Mouse (Mus musculus) megakaryocyte-erythroid progenitor cell, adult 5-6 weeks (primary cell): ENCODE results near the gene Map3k21. TPM values are rescaled to one million over a fixed set of nuclear protein-coding genes. Genes with fewer than 3 reads are reported as not detected.

Source experiments
- ATAC-seq: replicated peaks from 2 replicates; pipeline ENCODE4 v1.8.0; 2016; ENCODE audit warnings: mild to moderate bottlenecking, inconsistent platforms; ENCODE audit not compliant: severe bottlenecking, poor library complexity, low FRiP score, low TSS enrichment
- total RNA-seq, 2 experiments: library from RNA; stranded (forward) in 1 of 2; stranded (reverse) in 1 of 2; fragments of 200-1000, 215-1000 nt in 1 of 2; fragments of >200 nt in 1 of 2; fragmentation: Nextera tagmentation in 1 of 2; gene quantifications; 2 replicates each; pipeline ENCODE4 v1.2.3; 2014 to 2017

Gene Map3k21
- total RNA-seq, 2 experiments from 2014 or later = not detected

GRCm38 (mm10) chr8:125959363-125959771 lies 49.1 kb downstream of the Map3k21 start:
- no peak for ATAC-seq

DNA sequence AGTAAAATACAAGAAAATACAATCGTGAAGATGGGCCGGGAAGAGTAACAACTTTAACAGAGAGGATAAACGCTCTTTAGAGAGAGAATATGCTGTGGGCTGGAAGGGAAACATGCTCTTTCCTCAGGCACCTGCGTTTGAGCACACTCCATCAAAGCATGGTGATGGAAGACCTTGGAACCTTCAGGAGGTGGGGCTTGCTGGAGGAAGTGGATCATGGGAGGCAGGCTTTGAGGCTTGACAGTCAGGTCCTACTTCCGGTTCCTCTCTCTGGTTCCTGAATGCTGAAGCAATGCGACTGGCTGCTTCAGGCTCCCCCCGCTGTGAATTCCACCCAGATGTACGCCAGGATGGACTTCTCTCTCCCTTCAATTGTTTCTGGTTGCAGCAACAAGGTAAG lies 49.8 kb downstream of the Map3k21 start:
- no peak for ATAC-seq

GRCm38 (mm10) chr8:125961790-125962189 lies 51.5 kb downstream of the Map3k21 start:
- ATAC-seq = no peak

DNA sequence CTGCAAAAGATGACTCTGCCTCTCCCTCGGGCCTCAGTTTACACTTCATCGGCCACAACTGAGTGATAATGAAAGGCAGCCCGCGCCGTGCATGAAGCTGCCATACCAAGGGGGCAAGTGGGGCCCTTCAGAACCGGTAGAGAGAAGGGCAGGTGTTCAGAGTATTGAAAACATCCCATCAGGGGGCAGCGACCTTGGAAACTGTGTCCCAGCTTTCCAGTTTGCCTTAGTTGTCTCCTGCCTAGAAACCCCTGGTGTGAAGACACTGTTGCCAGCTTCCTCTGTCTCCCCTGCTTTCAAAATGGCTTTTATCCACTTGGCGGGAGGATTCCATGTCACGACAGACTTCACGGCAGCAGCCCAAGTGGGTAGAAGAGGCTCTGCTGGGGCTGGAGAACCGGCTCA lies 53.6 kb downstream of the Map3k21 start:
- no peak for ATAC-seq

GRCm38 (mm10) chr8:125971336-125971735 lies 61.1 kb downstream of the Map3k21 start:
- ATAC-seq = no peak

- ATAC-seq = no peak
These were observed 65.7 kb downstream of the Map3k21 start for GRCm38 (mm10) chr8:125975981-125976380.

DNA sequence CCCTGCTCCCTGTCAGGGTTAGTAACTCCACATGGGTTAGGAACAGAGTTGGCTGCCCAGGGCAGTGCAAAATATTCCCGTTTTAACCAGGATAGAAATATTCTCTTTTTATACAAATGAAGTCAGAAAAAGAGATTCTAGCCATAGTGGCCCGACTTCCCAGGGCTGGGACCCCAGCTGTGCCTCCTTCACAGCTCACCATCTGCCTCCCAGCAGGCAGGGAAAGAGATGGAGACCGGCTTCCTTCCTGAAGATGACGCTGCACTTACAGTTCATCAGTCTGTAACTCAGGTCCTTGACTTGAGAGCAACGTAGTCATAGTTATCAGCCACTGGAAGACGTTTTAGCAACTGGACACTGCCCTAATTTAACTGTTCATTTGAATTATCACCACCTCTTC lies 70.6 kb downstream of the Map3k21 start:
- no peak for ATAC-seq

DNA sequence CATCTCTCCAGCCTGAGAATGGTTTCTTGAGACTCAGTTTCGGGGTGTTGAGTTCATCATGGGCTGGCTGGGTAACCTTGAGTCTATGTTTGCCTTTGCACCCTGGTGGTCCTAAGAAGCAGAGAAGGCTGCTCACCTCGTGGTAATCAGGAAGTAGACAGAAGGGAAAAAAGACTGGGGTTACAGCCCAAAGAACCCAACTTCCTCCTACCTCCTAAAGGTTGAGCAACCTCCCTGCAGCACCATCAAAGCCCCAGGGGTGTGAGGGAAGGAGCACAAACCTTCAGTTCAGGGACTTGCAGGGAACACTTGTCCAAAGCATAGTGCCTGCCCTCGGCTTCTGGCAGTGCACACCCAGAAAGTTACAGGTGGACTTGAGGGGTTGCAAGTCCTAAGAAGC lies 73.3 kb downstream of the Map3k21 start:
- no peak for ATAC-seq

DNA sequence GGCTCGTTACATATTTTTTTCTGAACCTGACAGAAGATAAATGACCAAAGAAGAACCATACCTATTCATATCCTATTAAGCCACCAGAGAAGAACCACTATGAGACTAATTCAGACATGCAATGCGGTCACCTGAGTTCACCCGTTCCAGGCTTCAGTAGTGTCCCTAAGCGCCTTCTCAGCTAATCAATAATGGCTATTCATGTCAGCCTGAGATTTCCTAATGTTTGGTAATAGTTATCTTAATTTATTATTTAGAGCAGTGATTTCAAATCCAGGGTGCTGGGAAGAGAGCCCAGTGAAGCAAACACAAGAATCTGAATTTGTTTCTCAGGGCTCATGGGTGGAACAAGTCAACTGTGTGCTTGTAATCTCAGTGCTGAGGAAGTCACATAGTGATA lies 73.9 kb downstream of the Map3k21 start:
- ATAC-seq = no peak

GRCm38 (mm10) chr8:125985364-125985763 lies 75.1 kb downstream of the Map3k21 start:
- no peak for ATAC-seq

GRCm38 (mm10) chr8:125986999-125987589 lies 76.8 kb downstream of the Map3k21 start:
- no peak for ATAC-seq

GRCm38 (mm10) chr8:125987996-125988395 lies 77.7 kb downstream of the Map3k21 start:
- no peak for ATAC-seq

DNA sequence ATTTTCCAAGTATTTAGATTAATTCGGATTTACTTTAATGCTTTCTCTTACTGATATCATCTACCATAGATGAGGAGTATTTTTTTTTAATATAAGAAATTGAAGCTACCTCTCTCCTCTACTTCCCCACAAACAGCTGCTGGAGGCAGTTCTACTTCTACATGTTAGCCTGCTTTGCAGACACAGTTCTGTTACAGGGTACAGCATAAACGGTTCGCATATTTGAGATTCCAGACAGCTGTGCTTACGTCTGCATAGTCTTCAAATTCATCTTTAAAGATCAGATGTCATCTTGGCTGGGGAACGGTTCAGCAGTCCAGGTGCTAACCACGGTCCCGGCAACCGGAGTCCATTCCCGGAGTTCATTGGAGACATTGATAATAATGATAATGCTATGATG lies 83.4 kb downstream of the Map3k21 start:
- no peak for ATAC-seq

DNA sequence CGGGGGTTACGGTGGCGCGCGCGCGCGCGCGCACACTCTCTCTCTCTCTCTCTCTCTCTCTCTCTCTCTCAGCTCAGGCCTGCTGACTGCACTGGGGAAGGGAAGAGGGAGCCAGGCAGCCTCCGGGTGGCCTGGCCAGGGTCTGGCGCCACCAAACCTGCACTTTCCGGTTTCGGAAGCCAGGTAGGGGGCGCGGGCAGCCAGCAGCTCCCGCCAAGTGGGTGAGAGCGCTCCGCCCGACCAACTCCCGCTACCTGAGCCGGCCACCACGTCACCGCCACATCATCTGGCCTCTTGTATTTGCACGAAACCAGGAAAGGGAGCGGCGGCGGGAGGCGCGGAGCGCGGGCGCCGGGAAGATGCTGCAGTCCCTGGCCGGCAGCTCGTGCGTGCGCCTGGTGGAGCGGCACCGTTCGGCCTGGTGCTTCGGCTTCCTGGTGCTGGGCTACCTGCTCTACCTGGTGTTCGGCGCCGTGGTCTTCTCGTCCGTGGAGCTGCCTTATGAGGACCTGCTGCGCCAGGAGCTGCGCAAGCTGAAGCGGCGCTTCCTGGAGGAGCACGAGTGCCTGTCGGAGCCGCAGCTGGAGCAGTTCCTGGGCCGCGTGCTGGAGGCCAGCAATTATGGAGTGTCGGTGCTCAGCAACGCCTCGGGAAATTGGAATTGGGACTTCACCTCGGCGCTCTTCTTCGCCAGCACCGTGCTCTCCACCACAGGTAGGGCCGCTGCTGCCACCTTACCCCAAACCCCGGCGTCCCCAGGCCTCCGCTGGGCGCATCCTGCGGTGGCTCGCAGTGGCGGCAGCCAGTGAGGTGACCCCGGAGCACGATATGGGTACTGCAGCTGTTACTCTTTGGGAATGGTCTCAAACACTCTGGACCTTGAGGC lies 85.1 kb downstream of the Map3k21 start, which contains the start of gene Kcnk1:
Gene Kcnk1, plus strand, starts transcription at position 70 of the 886 bp plus-strand sequence.
- no peak for ATAC-seq

DNA sequence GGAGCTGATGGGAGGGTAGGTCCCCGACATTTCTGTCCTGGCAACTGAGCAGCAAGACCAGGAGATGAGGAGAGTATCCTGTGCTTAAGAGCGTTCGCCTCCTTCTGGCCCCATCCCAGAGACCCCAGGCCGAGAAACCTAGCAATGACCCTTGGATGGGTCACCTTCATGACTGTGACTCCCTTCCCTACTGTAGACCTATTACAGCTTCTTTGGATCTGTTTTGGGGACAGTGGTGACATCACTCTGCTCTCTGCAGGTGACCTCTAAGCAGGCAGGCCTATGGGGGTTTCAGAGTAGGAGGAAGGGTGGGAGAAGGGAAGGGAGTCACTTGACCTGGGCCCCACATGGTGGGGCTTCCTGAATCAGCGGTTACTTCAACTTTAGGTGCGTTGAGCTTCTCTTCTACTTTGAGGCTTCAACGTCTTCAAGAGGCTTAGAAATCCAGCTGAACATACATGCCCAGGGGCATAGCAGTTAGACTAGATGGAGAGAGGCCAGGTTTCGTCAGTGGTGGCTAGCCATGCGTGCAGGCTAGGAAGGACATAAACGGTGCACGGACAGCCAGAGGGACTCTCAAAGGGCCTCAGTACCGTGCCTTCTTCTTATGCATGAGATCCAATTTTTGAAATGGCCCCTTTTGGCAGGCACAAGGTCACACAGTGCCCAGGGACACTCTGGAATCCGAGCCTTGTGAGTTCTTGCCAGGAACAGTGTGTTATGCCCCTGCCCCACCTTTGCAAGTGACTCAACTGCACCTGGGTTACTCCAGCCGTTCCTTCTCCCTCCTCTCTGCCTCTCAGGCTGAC lies 86.0 kb downstream of the Map3k21 start:
- ATAC-seq = no peak

DNA sequence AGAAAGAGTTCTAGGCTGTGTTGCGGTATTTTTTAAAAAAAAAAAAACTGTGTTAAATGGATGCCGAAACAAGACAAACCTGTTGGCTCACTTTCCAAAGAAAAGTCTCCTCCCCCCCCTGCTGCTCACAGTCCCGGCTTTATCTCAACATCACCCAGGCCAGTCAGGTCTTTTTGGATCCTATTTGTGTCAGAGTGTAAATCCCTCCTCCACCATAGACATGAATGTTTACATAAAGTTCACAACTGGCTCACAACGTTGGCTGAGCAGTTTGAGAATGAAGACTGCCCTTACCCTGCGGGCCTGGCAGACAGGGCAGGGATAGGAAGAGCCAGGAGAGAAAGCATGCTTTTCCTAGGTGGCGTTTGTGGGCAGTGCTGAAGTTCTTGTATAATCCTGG lies 86.7 kb downstream of the Map3k21 start:
- ATAC-seq = no peak
